Mouse (Mus musculus): ENCODE data around the gene Gbp2b. TPM values are rescaled to one million over a fixed set of nuclear protein-coding genes. Genes with fewer than 3 reads are reported as not detected.

Gbp2b gene
- polyA plus RNA-seq (2014; fragmentation: Nextera tagmentation; extraction: Ambion mirVana) = not detected in 2 replicates

DNA sequence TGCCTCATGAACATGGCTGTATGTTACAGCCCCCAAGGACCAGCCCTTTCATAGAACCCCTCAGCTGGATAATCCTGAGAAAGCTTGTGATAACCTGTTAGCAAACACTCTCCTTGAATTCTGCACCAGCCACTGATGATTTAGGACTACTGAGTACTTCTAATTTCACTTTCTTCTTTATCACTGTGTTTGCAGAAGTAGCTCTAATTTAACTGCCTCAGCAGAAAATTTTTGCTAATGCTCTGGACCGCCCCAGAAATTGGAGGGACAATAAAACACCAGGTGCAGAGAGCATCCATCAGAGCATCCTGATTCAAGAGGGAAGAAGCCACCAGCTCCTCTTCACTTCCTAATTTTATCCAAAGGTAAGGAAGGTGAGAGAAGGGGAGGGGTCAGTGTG is at the start of gene Gbp2b:
Gene Gbp2b, plus strand, starts transcription at position 301 of the 400 bp plus-strand sequence.
- no peak within 1 kb of the TSS for H3K4me2 ChIP-seq (replicated peaks; ENCODE audit: low read depth, low read length)
- no peaks in the 10 kb centered on the region for H3K27me3 ChIP-seq (ENCODE audit: control insufficient read depth, insufficient read depth, low read length)
- 46% methylated on average over 1 of the region's 1 CpGs for WGBS
- H3K4me1 ChIP-seq (ENCODE audit: control insufficient read depth, insufficient read depth, low read length) = no peaks in the 10 kb centered on the region
- no peak within 1 kb of the TSS for H3K9ac ChIP-seq (ENCODE audit: low read depth, low read length)
- no peaks in the 10 kb centered on the region for H3K9me3 ChIP-seq (ENCODE audit: control insufficient read depth, low read length)
- no peak within 1 kb of the TSS for H3K27ac ChIP-seq (ENCODE audit: low read depth, low read length)
- no peak for ATAC-seq (ENCODE audit: low FRiP score, low TSS enrichment)
- no peaks in the 10 kb centered on the region for H3K36me3 ChIP-seq (ENCODE audit: control insufficient read depth, insufficient read depth, low read length)
- no peak within 1 kb of the TSS for H3K4me3 ChIP-seq (ENCODE audit: low read length)

DNA sequence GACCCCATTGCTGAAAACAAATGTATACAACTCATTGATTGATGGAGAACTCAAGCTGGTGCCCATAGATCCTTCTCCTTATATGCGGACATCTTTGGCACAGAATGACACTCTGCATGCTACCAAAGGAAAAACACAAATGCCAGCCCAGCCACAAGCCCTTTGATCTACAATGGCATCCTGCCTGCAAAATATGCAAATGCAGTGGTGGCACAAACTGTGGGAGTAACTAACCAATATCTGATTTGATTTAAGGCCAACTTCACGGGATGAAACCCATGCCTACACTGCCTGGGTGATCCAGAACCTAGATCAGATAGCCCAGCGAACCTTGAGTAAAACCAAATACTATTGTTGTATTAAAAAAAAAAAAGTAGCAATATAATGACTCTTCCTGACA is 48.0 kb upstream of the Gbp2b start:
- H3K36me3 ChIP-seq (ENCODE audit: control insufficient read depth, insufficient read depth, low read length) = no peaks in the 10 kb centered on the region
- H3K27me3 ChIP-seq (ENCODE audit: control insufficient read depth, insufficient read depth, low read length) = no peaks in the 10 kb centered on the region
- 82% methylated on average over 3 of the region's 3 CpGs for WGBS
- H3K4me3 ChIP-seq (ENCODE audit: low read length) = no peak overlapping the region
- no peak overlapping the region for H3K27ac ChIP-seq (ENCODE audit: low read depth, low read length)
- no peak overlapping the region for H3K9ac ChIP-seq (ENCODE audit: low read depth, low read length)
- H3K9me3 ChIP-seq (ENCODE audit: control insufficient read depth, low read length) = no peaks in the 10 kb centered on the region
- no peak for ATAC-seq (ENCODE audit: low FRiP score, low TSS enrichment)
- no peak overlapping the region for H3K4me2 ChIP-seq (replicated peaks; ENCODE audit: low read depth, low read length)
- no peaks in the 10 kb centered on the region for H3K4me1 ChIP-seq (ENCODE audit: control insufficient read depth, insufficient read depth, low read length)

DNA sequence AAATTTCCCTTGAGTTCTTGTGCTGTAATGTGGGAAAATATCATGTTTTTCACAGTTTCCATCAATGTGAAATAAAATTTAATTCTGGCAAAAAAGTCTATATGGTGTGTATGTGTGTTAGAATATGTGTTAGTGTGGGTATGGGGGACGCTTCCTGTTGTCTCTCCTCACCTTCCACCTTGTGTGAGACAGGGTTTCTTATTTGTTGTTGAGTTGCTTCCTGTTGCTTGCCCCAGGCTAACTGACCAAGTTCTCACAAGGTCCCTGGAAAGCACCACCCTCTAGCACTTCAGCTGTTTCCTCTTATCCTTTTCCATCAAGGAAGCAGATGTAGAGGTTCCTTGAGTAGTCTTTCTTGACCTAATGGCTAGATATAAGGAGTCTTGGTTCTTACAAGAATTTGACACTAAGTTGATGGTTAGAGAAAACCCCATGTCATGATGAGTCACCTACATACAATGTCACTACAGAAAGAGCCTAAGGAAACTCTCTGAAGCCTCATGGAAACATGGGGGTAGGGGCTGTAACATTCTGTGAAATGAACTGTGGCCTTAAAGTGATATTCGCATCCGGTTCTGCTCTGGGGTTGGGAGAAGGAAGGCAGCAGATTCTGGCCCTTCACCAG is 44.5 kb upstream of the Gbp2b start:
- WGBS = 91% methylated on average over 3 of the region's 3 CpGs
- Histone ChIP-seq H3K9me3 (ENCODE audit: control insufficient read depth, low read length) (no peaks in the 10 kb centered on the region), H3K4me3 (ENCODE audit: low read length) (no peak overlapping the region), H3K27ac (ENCODE audit: low read depth, low read length) (no peak overlapping the region), H3K4me2 (replicated peaks; ENCODE audit: low read depth, low read length) (no peak overlapping the region), H3K27me3 (ENCODE audit: control insufficient read depth, insufficient read depth, low read length) (no peaks in the 10 kb centered on the region), H3K36me3 (ENCODE audit: control insufficient read depth, insufficient read depth, low read length) (no peaks in the 10 kb centered on the region), H3K4me1 (ENCODE audit: control insufficient read depth, insufficient read depth, low read length) (no peaks in the 10 kb centered on the region), H3K9ac (ENCODE audit: low read depth, low read length) (no peak overlapping the region)
- ATAC-seq (ENCODE audit: low FRiP score, low TSS enrichment) = no peak

DNA sequence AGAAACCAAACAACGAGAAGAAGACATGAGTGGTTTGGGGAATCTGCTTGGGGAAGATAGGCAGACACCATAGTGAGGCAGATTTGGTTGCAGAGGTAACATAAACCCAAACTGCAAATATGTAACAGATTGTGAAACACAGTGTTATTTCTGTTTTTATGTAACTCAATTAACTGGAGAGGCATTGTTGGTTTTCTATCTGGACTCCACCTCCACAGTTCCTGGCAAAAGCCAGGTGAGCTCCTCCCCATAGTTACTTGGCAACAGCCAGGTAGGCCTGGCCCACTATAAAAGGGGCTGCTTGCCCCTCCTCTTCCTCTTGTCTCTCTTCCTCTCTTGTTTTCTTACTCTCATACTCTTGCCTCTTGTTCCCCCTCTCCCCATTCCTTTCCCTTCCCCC is 40.0 kb upstream of the Gbp2b start:
- H3K9me3 ChIP-seq (ENCODE audit: control insufficient read depth, low read length) = no peaks in the 10 kb centered on the region
- no peaks in the 10 kb centered on the region for H3K4me1 ChIP-seq (ENCODE audit: control insufficient read depth, insufficient read depth, low read length)
- no peaks in the 10 kb centered on the region for H3K27me3 ChIP-seq (ENCODE audit: control insufficient read depth, insufficient read depth, low read length)
- H3K4me2 ChIP-seq (replicated peaks; ENCODE audit: low read depth, low read length) = no peak overlapping the region
- ATAC-seq (ENCODE audit: low FRiP score, low TSS enrichment) = no peak
- no peak overlapping the region for H3K9ac ChIP-seq (ENCODE audit: low read depth, low read length)
- no peak overlapping the region for H3K4me3 ChIP-seq (ENCODE audit: low read length)
- no peaks in the 10 kb centered on the region for H3K36me3 ChIP-seq (ENCODE audit: control insufficient read depth, insufficient read depth, low read length)
- no peak overlapping the region for H3K27ac ChIP-seq (ENCODE audit: low read depth, low read length)
- WGBS = 68% methylated on average over 1 of the region's 1 CpGs

DNA sequence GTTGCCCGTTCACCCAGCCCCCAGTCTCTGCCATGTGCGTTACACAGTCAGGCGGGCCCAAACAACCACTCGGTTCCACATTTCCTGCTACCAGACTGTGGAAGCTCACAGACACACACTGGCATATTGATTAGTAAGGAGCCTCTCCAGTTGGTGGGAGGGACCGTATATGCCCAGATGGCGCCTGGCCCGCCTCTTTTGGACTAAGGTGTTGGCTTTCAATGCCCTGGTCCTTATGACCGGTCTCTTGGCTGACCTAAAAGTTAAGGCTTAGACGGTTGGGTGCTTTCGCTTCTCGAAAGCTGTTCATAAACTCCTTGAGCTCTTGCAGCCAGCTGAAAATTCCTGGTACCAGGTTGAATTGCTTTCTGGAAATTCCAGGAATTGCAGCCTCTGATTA is 39.0 kb upstream of the Gbp2b start:
- Histone ChIP-seq H3K9ac (ENCODE audit: low read depth, low read length) (no peak overlapping the region), H3K4me1 (ENCODE audit: control insufficient read depth, insufficient read depth, low read length) (no peaks in the 10 kb centered on the region), H3K27ac (ENCODE audit: low read depth, low read length) (no peak overlapping the region), H3K9me3 (ENCODE audit: control insufficient read depth, low read length) (no peaks in the 10 kb centered on the region), H3K27me3 (ENCODE audit: control insufficient read depth, insufficient read depth, low read length) (no peaks in the 10 kb centered on the region), H3K36me3 (ENCODE audit: control insufficient read depth, insufficient read depth, low read length) (no peaks in the 10 kb centered on the region), H3K4me3 (ENCODE audit: low read length) (no peak overlapping the region), H3K4me2 (replicated peaks; ENCODE audit: low read depth, low read length) (no peak overlapping the region)
- ATAC-seq (ENCODE audit: low FRiP score, low TSS enrichment) = no peak
- WGBS = 87% methylated on average over 11 of the region's 11 CpGs

DNA sequence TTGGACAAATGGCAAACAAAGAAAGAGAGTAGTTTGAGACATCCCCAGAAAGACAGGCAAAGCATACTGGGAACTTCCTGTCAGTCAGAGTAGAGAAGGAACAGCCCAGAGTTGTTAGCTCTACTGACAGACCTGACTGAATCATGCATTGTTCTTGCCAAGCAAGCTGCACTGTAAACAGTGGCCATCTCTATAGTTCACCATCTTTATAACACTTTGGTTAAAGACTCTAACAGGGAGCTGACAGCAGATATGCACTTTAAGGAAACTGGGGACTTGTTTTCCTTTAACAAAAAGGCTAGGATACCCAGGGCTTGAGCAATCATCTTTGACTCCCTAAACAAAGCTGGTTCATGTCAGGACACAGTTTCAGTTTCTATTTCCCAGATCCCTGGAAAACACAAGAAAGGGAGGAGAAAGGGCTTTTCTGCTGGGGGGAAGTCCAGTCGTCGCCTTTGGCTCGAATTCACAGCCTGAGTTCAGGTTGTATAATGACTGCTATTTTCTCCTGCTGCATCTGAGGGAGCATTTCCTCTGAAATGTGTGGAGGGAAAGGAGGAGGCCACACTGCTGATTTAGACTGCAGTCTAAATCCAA is 34.9 kb upstream of the Gbp2b start, which contains the start of gene Gbp3:
Gene Gbp3, plus strand, starts transcription at position 395 of the 597 bp plus-strand sequence.
- no peaks in the 10 kb centered on the region for H3K27me3 ChIP-seq (ENCODE audit: control insufficient read depth, insufficient read depth, low read length)
- H3K4me1 ChIP-seq (ENCODE audit: control insufficient read depth, insufficient read depth, low read length) = no peaks in the 10 kb centered on the region
- 26% methylated on average over 3 of the region's 3 CpGs for WGBS
- no peak within 1 kb of the TSS for H3K27ac ChIP-seq (ENCODE audit: low read depth, low read length)
- 0 out of 2 replicates have a peak within 1 kb of the TSS, but pooled peaks have one; percentile 1 for H3K9ac ChIP-seq (ENCODE audit: low read depth, low read length)
- no peaks in the 10 kb centered on the region for H3K36me3 ChIP-seq (ENCODE audit: control insufficient read depth, insufficient read depth, low read length)
- H3K9me3 ChIP-seq (ENCODE audit: control insufficient read depth, low read length) = no peaks in the 10 kb centered on the region
- no peak for ATAC-seq (ENCODE audit: low FRiP score, low TSS enrichment)
- peak within 1 kb of the TSS; percentile 28; the same call in 1 of the 2 replicates for H3K4me3 ChIP-seq (ENCODE audit: low read length)
- H3K4me2 ChIP-seq (replicated peaks; ENCODE audit: low read depth, low read length) = peak within 1 kb of the TSS; percentile 41

DNA sequence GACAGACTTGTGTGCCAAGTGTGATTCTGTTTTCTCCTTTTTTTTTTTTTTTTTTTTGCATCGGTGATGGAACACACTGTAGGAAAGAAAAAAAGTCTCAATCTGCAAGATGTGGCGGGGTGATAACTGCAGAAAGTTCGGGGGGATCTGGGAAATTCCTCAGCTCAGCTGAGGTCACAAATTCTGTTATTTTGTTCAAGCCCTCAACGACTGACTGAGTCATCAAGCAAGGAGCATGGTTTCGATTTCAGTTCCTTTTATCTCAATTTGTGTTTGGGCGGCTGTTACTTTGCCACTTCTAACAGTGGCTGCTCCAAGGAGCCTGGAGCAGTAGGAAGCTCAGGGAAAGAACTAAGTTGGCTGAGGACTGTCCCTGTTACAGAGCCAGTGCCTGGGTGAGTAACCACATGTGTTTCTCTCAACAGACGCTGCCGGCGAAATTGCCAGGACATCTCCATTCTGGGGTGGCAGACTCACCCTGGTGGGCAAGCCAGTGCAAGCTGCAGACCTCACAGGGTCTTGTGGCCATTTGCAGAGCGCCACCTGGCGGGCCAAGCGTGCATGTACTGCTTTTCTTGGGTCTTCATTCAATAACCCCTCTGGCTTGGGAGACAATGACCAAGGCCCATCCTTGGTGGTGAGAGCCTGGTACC is 34.2 kb upstream of the Gbp2b start:
- no peaks in the 10 kb centered on the region for H3K4me1 ChIP-seq (ENCODE audit: control insufficient read depth, insufficient read depth, low read length)
- H3K4me2 ChIP-seq (replicated peaks; ENCODE audit: low read depth, low read length) = peak overlapping the region; percentile 41
- H3K9me3 ChIP-seq (ENCODE audit: control insufficient read depth, low read length) = no peaks in the 10 kb centered on the region
- no peak overlapping the region for H3K27ac ChIP-seq (ENCODE audit: low read depth, low read length)
- ATAC-seq (ENCODE audit: low FRiP score, low TSS enrichment) = peak; percentile 86
- no peaks in the 10 kb centered on the region for H3K36me3 ChIP-seq (ENCODE audit: control insufficient read depth, insufficient read depth, low read length)
- WGBS = 13% methylated on average over 12 of the region's 12 CpGs
- peak overlapping the region; percentile 28; the same call in 1 of the 2 replicates for H3K4me3 ChIP-seq (ENCODE audit: low read length)
- 0 out of 2 replicates have a peak overlapping the region, but pooled peaks have one; percentile 1 for H3K9ac ChIP-seq (ENCODE audit: low read depth, low read length)
- H3K27me3 ChIP-seq (ENCODE audit: control insufficient read depth, insufficient read depth, low read length) = no peaks in the 10 kb centered on the region

DNA sequence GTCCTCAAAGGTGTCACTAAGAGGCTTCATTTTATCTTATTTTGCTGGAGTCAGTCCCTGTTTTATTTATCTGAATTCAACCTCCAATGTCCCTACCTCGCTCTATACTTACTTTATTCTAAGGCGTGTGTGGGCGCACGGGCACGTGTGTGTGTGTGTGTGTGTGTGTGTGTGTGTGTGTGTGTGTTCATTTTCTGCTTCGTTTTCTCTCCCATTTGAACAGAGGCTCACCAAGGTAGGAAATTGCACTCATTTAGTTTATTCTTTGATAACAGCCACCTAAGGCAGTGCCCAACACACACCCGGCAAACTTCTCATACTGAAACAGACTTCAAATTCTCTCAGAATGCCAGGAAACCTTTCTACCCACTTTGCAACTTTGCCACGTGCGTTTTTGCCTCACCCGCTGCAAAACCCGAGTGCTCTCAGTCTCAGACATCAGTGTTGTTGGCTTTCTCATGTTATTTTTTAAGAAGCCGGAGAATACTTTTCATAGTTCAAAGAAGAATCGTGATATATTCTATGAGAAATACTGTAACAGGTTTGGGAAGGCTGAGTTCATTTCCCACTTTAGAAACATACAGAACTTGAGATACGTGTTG is 33.5 kb upstream of the Gbp2b start:
- H3K27me3 ChIP-seq (ENCODE audit: control insufficient read depth, insufficient read depth, low read length) = no peaks in the 10 kb centered on the region
- ATAC-seq (ENCODE audit: low FRiP score, low TSS enrichment) = no peak
- H3K4me3 ChIP-seq (ENCODE audit: low read length) = no peak overlapping the region
- H3K9ac ChIP-seq (ENCODE audit: low read depth, low read length) = no peak overlapping the region
- H3K4me1 ChIP-seq (ENCODE audit: control insufficient read depth, insufficient read depth, low read length) = no peaks in the 10 kb centered on the region
- H3K36me3 ChIP-seq (ENCODE audit: control insufficient read depth, insufficient read depth, low read length) = no peaks in the 10 kb centered on the region
- no peak overlapping the region for H3K27ac ChIP-seq (ENCODE audit: low read depth, low read length)
- H3K9me3 ChIP-seq (ENCODE audit: control insufficient read depth, low read length) = no peaks in the 10 kb centered on the region
- WGBS = 88% methylated on average over 14 of the region's 14 CpGs
- H3K4me2 ChIP-seq (replicated peaks; ENCODE audit: low read depth, low read length) = no peak overlapping the region

DNA sequence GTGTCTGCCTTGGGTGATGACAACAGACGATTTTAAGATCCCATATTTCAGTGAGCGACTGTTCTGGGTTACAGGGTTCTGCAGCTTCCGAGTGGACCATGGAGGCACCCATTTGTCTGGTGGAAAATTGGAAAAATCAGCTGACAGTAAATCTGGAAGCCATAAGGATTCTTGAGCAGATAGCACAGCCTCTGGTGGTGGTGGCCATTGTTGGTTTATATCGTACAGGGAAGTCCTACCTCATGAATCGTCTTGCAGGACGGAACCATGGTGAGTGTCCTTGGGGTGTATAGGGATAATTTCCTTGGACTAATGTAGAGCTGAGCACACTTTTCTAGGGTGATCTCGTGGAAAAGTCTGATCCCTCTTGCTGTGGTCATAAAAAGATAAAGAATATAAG is 33.0 kb upstream of the Gbp2b start:
- no peaks in the 10 kb centered on the region for H3K27me3 ChIP-seq (ENCODE audit: control insufficient read depth, insufficient read depth, low read length)
- no peaks in the 10 kb centered on the region for H3K9me3 ChIP-seq (ENCODE audit: control insufficient read depth, low read length)
- no peaks in the 10 kb centered on the region for H3K36me3 ChIP-seq (ENCODE audit: control insufficient read depth, insufficient read depth, low read length)
- ATAC-seq (ENCODE audit: low FRiP score, low TSS enrichment) = no peak
- no peak overlapping the region for H3K9ac ChIP-seq (ENCODE audit: low read depth, low read length)
- no peak overlapping the region for H3K4me3 ChIP-seq (ENCODE audit: low read length)
- WGBS = 80% methylated on average over 7 of the region's 7 CpGs
- H3K4me2 ChIP-seq (replicated peaks; ENCODE audit: low read depth, low read length) = no peak overlapping the region
- H3K4me1 ChIP-seq (ENCODE audit: control insufficient read depth, insufficient read depth, low read length) = no peaks in the 10 kb centered on the region
- no peak overlapping the region for H3K27ac ChIP-seq (ENCODE audit: low read depth, low read length)
